ENCODE assay signal across 17 mouse cellular contexts in the genomic region with DNA sequence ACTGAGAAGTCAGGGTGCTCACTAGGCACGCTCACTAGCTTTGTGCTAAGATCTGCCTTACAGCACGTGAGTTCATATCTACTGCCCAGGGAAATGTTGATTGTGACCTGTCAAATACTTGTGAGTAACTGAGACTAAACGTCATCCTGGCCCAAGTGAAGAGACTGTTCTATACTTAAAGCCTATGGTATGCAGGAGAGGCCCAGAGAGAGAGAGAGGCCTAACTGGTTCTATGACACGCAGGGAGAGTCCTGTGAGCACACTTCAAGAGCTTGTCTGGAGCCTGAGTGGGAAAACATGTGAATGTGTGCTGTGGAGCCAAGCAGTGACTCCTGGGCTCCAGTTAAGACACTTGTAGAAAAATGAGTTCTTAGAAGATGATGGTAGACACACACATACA.
DNase-seq lines count a peak whose midpoint lies in the region; ATAC-seq and TF ChIP-seq lines count a peak whose summit lies in the region.
"Had no signal": no experiment of that assay in that cellular context is flagged by ENCODE, and none has a peak within 500 bp of the region (broad histone marks: within the 10 kb centered on the region; RNA-seq: fewer than 3 reads in every experiment).

No protein-coding gene starts in this region.

- H3K9ac ChIP-seq in heart, postnatal 0 days (replicated peaks; ENCODE audit: low read depth, low read length): no peak overlapping the region
- no peak overlapping the region for H3K9ac ChIP-seq in lung, embryonic 15.5 days
- H3K9ac ChIP-seq in stomach, embryonic 14.5 days (replicated peaks; ENCODE audit: low read depth, low read length): no peak overlapping the region
- no peak overlapping the region for H3K9ac ChIP-seq in forebrain, embryonic 16.5 days (replicated peaks; ENCODE audit: low read depth, low read length)
- H3K9ac ChIP-seq: forebrain, postnatal 0 days; limb, embryonic 13.5 days; liver, embryonic 14.5 days; midbrain, embryonic 12.5 days; neural tube, embryonic 13.5 days had no signal

- H3K4me2 ChIP-seq in heart, postnatal 0 days (ENCODE audit: low read depth, low read length): no peak overlapping the region
- no peak overlapping the region for H3K4me2 ChIP-seq in lung, embryonic 15.5 days
- H3K4me2 ChIP-seq in stomach, embryonic 14.5 days (replicated peaks; ENCODE audit: low read depth, low read length): no peak overlapping the region
- no peak overlapping the region for H3K4me2 ChIP-seq in forebrain, embryonic 16.5 days (ENCODE audit: low read length)
- H3K4me2 ChIP-seq: limb, embryonic 13.5 days; midbrain, embryonic 12.5 days; neural tube, embryonic 13.5 days had no signal

- no peaks in the 10 kb centered on the region for H3K27me3 ChIP-seq in heart, embryonic 10.5 days (ENCODE audit: insufficient read depth, poor library complexity, severe bottlenecking)
- H3K27me3 ChIP-seq in heart, postnatal 0 days (ENCODE audit: control insufficient read depth, insufficient read depth, low read length): no peaks in the 10 kb centered on the region
- no peaks in the 10 kb centered on the region for H3K27me3 ChIP-seq in lung, embryonic 15.5 days
- no peaks in the 10 kb centered on the region for H3K27me3 ChIP-seq in stomach, embryonic 14.5 days (ENCODE audit: control insufficient read depth, insufficient read depth, low read length)
- H3K27me3 ChIP-seq in forebrain, embryonic 16.5 days (replicated peaks; ENCODE audit: control insufficient read depth, insufficient read depth, low read length): no peaks in the 10 kb centered on the region
- H3K27me3 ChIP-seq: limb, embryonic 13.5 days; midbrain, embryonic 12.5 days; neural tube, embryonic 13.5 days had no signal

- H3K4me3 ChIP-seq in heart, embryonic 10.5 days: no peak overlapping the region
- no peak overlapping the region for H3K4me3 ChIP-seq in heart, postnatal 0 days (ENCODE audit: low read depth, low read length)
- H3K4me3 ChIP-seq in lung, embryonic 15.5 days: no peak overlapping the region
- no peak overlapping the region for H3K4me3 ChIP-seq in stomach, embryonic 14.5 days (ENCODE audit: low read depth, low read length)
- H3K4me3 ChIP-seq in forebrain, embryonic 16.5 days (replicated peaks; ENCODE audit: low read length): no peak overlapping the region
- H3K4me3 ChIP-seq: hindbrain, embryonic 10.5 days; limb, embryonic 13.5 days; midbrain, embryonic 12.5 days; neural tube, embryonic 13.5 days had no signal

- ATAC-seq in heart, postnatal 0 days (ENCODE audit: insufficient read depth, low read depth): peak; percentile 68
- peak; percentile 74; the same call in 1 of the 2 replicates for ATAC-seq in lung, embryonic 15.5 days (ENCODE audit: borderline replicate concordance, extremely low read depth, low FRiP score, low TSS enrichment)
- ATAC-seq in stomach, embryonic 14.5 days (ENCODE audit: insufficient number of reproducible peaks, insufficient read depth, low FRiP score, low read depth): no peak
- no peak for ATAC-seq in monocyte, adult 5-6 weeks (replicated peaks; ENCODE audit: insufficient number of reproducible peaks, low FRiP score, low TSS enrichment, poor library complexity, severe bottlenecking)
- no peak for ATAC-seq in forebrain, embryonic 16.5 days
- ATAC-seq: forebrain, postnatal 0 days had no signal

- no peak for TF ChIP-seq CTCF in heart, postnatal 0 days (IDR thresholded peaks at IDR 0.05; ENCODE audit: low read depth)

- H3K27ac ChIP-seq in heart, embryonic 10.5 days: peak overlapping the region; percentile 56
- peak overlapping the region; percentile 61 for H3K27ac ChIP-seq in heart, postnatal 0 days (ENCODE audit: low read depth)
- peak overlapping the region; percentile 74 for H3K27ac ChIP-seq in lung, embryonic 15.5 days
- H3K27ac ChIP-seq in stomach, embryonic 14.5 days (ENCODE audit: low read length): peak overlapping the region; percentile 61; the same call in 1 of the 2 replicates
- no peak overlapping the region for H3K27ac ChIP-seq in forebrain, embryonic 16.5 days (ENCODE audit: low read length)
- H3K27ac ChIP-seq: hindbrain, embryonic 10.5 days; liver, embryonic 14.5 days; midbrain, embryonic 12.5 days; neural tube, embryonic 13.5 days had no signal

- H3K36me3 ChIP-seq in heart, embryonic 10.5 days: no peaks in the 10 kb centered on the region; the same call in 1 of the 2 replicates
- H3K36me3 ChIP-seq in heart, postnatal 0 days (replicated peaks; ENCODE audit: control insufficient read depth, insufficient read depth, low read length): 0 out of 2 replicates have a peak, but pooled peaks cover 5% of the 10 kb centered on the region
- H3K36me3 ChIP-seq in lung, embryonic 15.5 days: no peaks in the 10 kb centered on the region; the same call in 1 of the 2 replicates
- no peaks in the 10 kb centered on the region; the same call in 1 of the 2 replicates for H3K36me3 ChIP-seq in stomach, embryonic 14.5 days (ENCODE audit: control insufficient read depth, insufficient read depth, low read length)
- H3K36me3 ChIP-seq in forebrain, embryonic 16.5 days (ENCODE audit: control insufficient read depth, insufficient read depth): no peaks in the 10 kb centered on the region
- H3K36me3 ChIP-seq: hindbrain, embryonic 10.5 days; limb, embryonic 13.5 days; midbrain, embryonic 12.5 days; neural tube, embryonic 13.5 days had no signal

- 41% methylated on average over 4 of the region's 4 CpGs for WGBS in heart, embryonic 10.5 days
- WGBS in heart, postnatal 0 days: 42% methylated on average over 4 of the region's 4 CpGs
- 49% methylated on average over 4 of the region's 4 CpGs for WGBS in lung, embryonic 15.5 days
- 55% methylated on average over 4 of the region's 4 CpGs for WGBS in stomach, embryonic 14.5 days
- 92% methylated on average over 4 of the region's 4 CpGs for WGBS in forebrain, embryonic 16.5 days

- no peak for TF ChIP-seq EP300 in heart, postnatal 0 days (IDR thresholded peaks at IDR 0.05; ENCODE audit: low read depth)

- DNase-seq in heart, embryonic 10.5 days (ENCODE audit: low spot score): peak; percentile 74
- DNase-seq in heart, postnatal 4 days: no peak
- peak; percentile 67 for DNase-seq in heart, postnatal 0 days (ENCODE audit: low spot score)
- DNase-seq in heart, postnatal 36 days: no peak
- DNase-seq: adrenal gland, adult 2 months; cerebellum, adult 9-10 months; forebrain, postnatal 0 days; gastrocnemius, postnatal 36 days had no signal

- no peaks in the 10 kb centered on the region for H3K9me3 ChIP-seq in heart, embryonic 10.5 days
- H3K9me3 ChIP-seq in heart, postnatal 0 days (replicated peaks; ENCODE audit: control insufficient read depth, low read length): no peaks in the 10 kb centered on the region
- H3K9me3 ChIP-seq in lung, embryonic 15.5 days: no peaks in the 10 kb centered on the region
- H3K9me3 ChIP-seq in stomach, embryonic 14.5 days (ENCODE audit: control insufficient read depth, low read depth, low read length): no peaks in the 10 kb centered on the region
- H3K9me3 ChIP-seq in forebrain, embryonic 16.5 days (ENCODE audit: control insufficient read depth, low read length): no peaks in the 10 kb centered on the region
- H3K9me3 ChIP-seq: hindbrain, embryonic 10.5 days; limb, embryonic 13.5 days; midbrain, embryonic 12.5 days; neural tube, embryonic 13.5 days had no signal

- H3K4me1 ChIP-seq in heart, embryonic 10.5 days: peaks cover 42% of the 10 kb centered on the region
- peaks cover 39% of the 10 kb centered on the region for H3K4me1 ChIP-seq in heart, postnatal 0 days (ENCODE audit: control insufficient read depth, insufficient read depth)
- peaks cover 21% of the 10 kb centered on the region for H3K4me1 ChIP-seq in lung, embryonic 15.5 days
- H3K4me1 ChIP-seq in stomach, embryonic 14.5 days (ENCODE audit: control insufficient read depth, insufficient read depth, low read length): 0 out of 2 replicates have a peak, but pooled peaks cover 4% of the 10 kb centered on the region
- H3K4me1 ChIP-seq in forebrain, embryonic 16.5 days (replicated peaks; ENCODE audit: control insufficient read depth, insufficient read depth, low read length): no peaks in the 10 kb centered on the region

- intact Hi-C loops in heart, postnatal 36 days (cut with DNase I): loop anchor here (5.0 kb wide), 1 partner anchor 48 kb away; no protein-coding TSS in a partner anchor

Comparison
In these comparisons a context has a peak if more than half of its experiments do, and no peak if none do; other contexts are left out.
1. DNase-seq: peak in heart, embryonic 10.5 days (single experiment) and heart, postnatal 0 days (single experiment); none in heart, postnatal 4 days (single experiment) and heart, postnatal 36 days (0 of 2).
2. ATAC-seq: peak in heart, postnatal 0 days (single experiment) and lung, embryonic 15.5 days (single experiment); none in stomach, embryonic 14.5 days (single experiment), monocyte, adult 5-6 weeks (single experiment) and forebrain, embryonic 16.5 days (single experiment).